Mouse (Mus musculus): ENCODE data around the gene Setd2.

GRCm38 (mm10) chr9:110620180-110620579, 87.8 kb downstream of the Setd2 start:
- TF ChIP-seq CTCF (IDR thresholded peaks at IDR 0.05; ENCODE audit: low read depth, low read length) (peak; percentile 43; the same call in 1 of the 2 replicates), POLR2A (IDR thresholded peaks at IDR 0.05; ENCODE audit: extremely low read depth, insufficient read depth, low read length) (no peak)
